Mouse (Mus musculus): ENCODE measurements around the gene Slco3a1.

Gene Slco3a1

GRCm38 (mm10) chr7:74354527-74355256, 199.9 kb downstream of the Slco3a1 start:
- no peak for DNase-seq (ENCODE audit: low read depth in 1 of 2, low spot score in 2 of 2)

- no peak for DNase-seq (ENCODE audit: low read depth in 1 of 2, low spot score in 2 of 2)
Observed at GRCm38 (mm10) chr7:74353707-74354468, 200.7 kb downstream of the Slco3a1 start.

GRCm38 (mm10) chr7:74353240-74353639, 201.3 kb downstream of the Slco3a1 start:
- DNase-seq (ENCODE audit: low read depth in 1 of 2, low spot score in 2 of 2), result no peak

- no peak for DNase-seq (ENCODE audit: low read depth in 1 of 2, low spot score in 2 of 2)
Observed at GRCm38 (mm10) chr7:74348318-74348890, 206.2 kb downstream of the Slco3a1 start.

GRCm38 (mm10) chr7:74347026-74347425, 207.6 kb downstream of the Slco3a1 start:
- no peak for DNase-seq (ENCODE audit: low read depth in 1 of 2, low spot score in 2 of 2)

GRCm38 (mm10) chr7:74346451-74346850, 208.1 kb downstream of the Slco3a1 start:
- no peak for DNase-seq (ENCODE audit: low read depth in 1 of 2, low spot score in 2 of 2)

- no peak for DNase-seq (ENCODE audit: low read depth in 1 of 2, low spot score in 2 of 2)
Observed at GRCm38 (mm10) chr7:74341149-74341805, 213.3 kb downstream of the Slco3a1 start.

- no peak for DNase-seq (ENCODE audit: low read depth in 1 of 2, low spot score in 2 of 2)
Observed at GRCm38 (mm10) chr7:74340419-74340954, 214.1 kb downstream of the Slco3a1 start.

GRCm38 (mm10) chr7:74337677-74338420, 216.7 kb downstream of the Slco3a1 start:
- no peak for DNase-seq (ENCODE audit: low read depth in 1 of 2, low spot score in 2 of 2)

- DNase-seq (ENCODE audit: low read depth in 1 of 2, low spot score in 2 of 2), result no peak
Observed at GRCm38 (mm10) chr7:74332323-74332722, 222.3 kb downstream of the Slco3a1 start.

- no peak for DNase-seq (ENCODE audit: low read depth in 1 of 2, low spot score in 2 of 2)
Observed at GRCm38 (mm10) chr7:74330858-74331726, 223.5 kb downstream of the Slco3a1 start.

GRCm38 (mm10) chr7:74330117-74330857, 224.3 kb downstream of the Slco3a1 start:
- DNase-seq (ENCODE audit: low read depth in 1 of 2, low spot score in 2 of 2), result no peak

GRCm38 (mm10) chr7:74329004-74329403, 225.6 kb downstream of the Slco3a1 start:
- no peak for DNase-seq (ENCODE audit: low read depth in 1 of 2, low spot score in 2 of 2)

- DNase-seq (ENCODE audit: low read depth in 1 of 2, low spot score in 2 of 2), result no peak
Observed at GRCm38 (mm10) chr7:74327716-74328115, 226.9 kb downstream of the Slco3a1 start.

- no peak for DNase-seq (ENCODE audit: low read depth in 1 of 2, low spot score in 2 of 2)
Observed at GRCm38 (mm10) chr7:74325052-74325451, 229.5 kb downstream of the Slco3a1 start.

GRCm38 (mm10) chr7:74323683-74324082, 230.9 kb downstream of the Slco3a1 start:
- no peak for DNase-seq (ENCODE audit: low read depth in 1 of 2, low spot score in 2 of 2)

GRCm38 (mm10) chr7:74323194-74323593, 231.4 kb downstream of the Slco3a1 start:
- DNase-seq (ENCODE audit: low read depth in 1 of 2, low spot score in 2 of 2), result no peak

GRCm38 (mm10) chr7:74320635-74321034, 233.9 kb downstream of the Slco3a1 start:
- DNase-seq (ENCODE audit: low read depth in 1 of 2, low spot score in 2 of 2), result no peak
